Mouse (Mus musculus) MN1 (cell line): Measurements from ENCODE around the gene Abcb1b.
"Not testable (repeated sequence)": the region's sequence is repeated elsewhere in the genome, so short reads cannot be mapped to it uniquely, and the experiment has no call there.

ENCODE experiments used
- DNase-seq: peaks from one replicate; pipeline ENCODE4 v3.0.0-alpha.2; 2016; ENCODE audit warnings: low spot score

Abcb1b gene

DNA sequence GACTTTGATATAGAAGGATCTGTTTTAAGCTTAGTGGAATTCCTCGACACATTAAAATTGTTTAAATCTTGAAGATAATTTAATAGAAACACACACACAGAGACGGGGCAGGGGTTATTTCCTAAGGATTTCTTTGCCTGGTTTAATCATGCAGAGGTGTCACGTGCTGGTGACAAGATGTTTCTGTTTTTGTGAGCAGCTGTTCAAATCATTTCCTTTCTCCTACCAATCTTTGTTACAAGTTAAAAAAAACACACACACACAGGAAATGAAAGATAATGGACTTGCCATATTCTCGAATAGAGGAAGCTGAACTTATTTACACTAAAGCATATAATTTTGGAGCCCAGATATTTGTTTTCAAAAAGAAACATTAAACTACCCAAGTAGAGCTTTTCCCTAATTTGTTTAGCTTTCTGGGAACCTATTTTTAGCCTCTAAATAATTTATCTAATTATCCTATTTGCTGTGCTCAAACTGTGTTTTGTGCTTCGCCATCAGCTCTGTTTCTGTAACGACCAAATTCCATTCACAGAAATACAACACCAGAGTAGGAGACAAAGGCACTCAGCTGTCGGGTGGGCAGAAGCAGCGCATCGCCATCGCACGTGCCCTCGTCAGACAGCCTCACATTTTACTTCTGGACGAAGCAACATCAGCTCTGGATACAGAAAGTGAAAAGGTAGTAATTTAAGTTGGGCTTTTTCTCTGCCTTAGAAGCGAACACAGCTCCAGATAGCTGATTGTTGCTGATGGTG is 65.8 kb downstream of the Abcb1b start:
- DNase-seq = peak; percentile 33

DNA sequence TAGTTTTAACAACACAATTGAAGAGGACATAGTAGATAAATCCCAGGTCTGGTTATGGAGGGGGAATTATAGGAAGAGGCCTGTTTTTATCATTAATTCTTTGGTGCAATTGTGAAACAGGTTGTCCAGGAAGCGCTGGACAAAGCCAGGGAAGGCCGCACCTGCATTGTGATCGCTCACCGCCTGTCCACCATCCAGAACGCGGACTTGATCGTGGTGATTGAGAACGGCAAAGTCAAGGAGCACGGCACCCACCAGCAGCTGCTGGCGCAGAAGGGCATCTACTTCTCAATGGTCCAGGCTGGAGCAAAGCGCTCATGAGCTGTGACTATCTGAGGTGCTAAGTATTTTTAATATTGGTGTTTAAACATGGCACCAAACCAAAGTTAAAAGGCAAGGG is 67.7 kb downstream of the Abcb1b start:
- DNase-seq = not testable (repeated sequence)

DNA sequence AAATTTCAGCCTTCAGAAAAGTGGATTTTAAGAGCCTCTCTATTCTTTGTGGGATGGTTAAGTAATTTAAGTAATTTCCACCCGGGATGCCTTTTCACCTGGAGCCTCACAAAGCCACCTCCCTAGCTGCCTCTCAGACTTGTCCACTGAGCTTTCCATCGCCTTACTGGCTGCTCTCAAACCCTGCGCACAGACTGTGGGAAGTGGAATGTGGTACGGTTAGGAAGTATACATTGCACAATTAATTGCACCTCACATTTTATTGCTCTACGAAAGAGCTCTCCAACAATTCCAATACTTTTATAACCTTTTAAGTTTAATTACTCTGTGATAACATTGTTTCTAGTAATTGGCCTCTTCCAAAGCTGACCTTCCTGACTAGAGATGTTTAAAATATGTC is 68.4 kb downstream of the Abcb1b start:
- DNase-seq = no peak

GRCm38 (mm10) chr5:8868019-8868418 is 70.1 kb downstream of the Abcb1b start:
- peak; percentile 59 for DNase-seq

DNA sequence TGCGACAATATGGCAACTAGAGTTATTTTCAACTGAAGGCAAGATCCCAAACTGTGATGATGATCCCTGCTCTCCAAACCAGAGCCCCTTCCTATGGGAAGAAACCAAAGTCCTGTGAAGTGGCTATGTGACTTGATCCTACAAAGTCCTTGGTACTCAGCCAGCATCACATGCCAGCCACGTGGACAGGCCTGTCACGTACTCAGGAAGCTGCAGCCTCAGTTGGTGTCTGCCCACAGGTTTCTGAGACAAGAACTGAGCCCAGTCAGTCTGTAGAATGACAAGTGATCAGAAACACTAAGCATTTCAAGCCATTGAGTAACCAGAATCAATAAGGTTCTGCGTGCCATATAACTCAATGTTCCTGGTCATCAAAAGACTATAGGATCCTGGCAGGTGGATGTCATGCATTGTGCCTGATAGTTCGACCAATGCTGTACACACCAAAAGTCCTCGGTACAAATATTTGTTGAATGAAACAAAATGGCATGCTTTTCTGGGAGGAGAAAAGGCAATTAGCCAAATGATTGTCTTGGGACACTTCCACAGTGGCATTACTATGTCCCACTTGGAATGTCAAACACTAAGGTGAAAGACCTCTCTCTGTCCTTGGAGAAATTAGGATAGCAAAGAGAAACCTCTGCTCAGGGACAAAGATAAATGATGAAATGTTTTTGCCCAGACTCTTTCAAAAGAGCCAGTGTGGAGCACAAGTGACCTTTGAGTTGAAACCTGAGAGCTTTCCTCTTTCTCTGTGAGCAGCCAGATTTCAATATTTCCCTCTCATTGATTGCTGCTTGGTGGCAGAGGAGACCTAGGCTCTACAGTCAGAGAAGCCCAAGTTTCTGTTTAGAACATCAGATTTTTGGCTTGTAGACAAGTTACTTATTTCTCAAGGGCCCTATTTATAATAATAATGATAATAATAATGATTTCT is 75.3 kb downstream of the Abcb1b start:
- no peak for DNase-seq

DNA sequence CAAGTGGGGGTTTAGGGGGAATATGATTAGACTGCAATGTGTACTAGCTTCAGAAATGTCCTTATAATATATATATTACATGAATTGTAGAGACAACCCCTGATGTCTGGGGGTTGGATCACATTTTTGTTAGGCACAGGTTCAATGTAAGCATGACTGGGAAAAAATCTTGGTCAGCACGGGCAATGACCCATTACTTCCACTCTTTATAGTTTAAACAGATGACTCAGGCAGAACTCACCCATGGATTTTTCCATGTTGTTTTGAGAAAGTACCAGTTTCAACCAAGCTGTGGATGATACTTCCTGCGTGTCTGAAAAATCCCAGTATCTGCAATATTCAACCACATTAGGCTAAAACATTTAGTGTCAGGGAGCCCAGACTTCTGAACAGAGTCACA is 79.1 kb downstream of the Abcb1b start:
- DNase-seq = no peak

GRCm38 (mm10) chr5:8877800-8878199 is 79.9 kb downstream of the Abcb1b start:
- DNase-seq = no peak

GRCm38 (mm10) chr5:8885837-8886236 is 87.9 kb downstream of the Abcb1b start:
- no peak for DNase-seq

GRCm38 (mm10) chr5:8893300-8894103 is 95.6 kb downstream of the Abcb1b start, which contains the start of gene Abcb4:
Gene Abcb4 (plus strand): TSS chr5:8893717.
- peak; percentile 74 for DNase-seq

DNA sequence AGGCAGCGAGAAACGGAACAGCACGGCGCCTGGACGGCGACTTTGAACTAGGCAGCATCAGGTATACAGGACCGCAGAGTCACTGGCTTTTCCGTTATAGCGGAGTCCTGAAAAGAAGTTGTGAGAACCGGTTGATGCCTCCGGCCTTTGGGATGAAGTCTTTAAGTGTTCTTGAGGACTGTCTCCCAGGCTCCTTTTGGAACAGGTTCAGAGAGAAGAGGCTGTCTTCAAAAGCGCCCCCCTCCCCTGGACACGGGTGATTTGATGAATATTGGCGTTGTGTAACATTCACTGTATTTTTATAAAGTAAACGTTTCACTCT is 96.1 kb downstream of the Abcb1b start:
- DNase-seq = no peak

DNA sequence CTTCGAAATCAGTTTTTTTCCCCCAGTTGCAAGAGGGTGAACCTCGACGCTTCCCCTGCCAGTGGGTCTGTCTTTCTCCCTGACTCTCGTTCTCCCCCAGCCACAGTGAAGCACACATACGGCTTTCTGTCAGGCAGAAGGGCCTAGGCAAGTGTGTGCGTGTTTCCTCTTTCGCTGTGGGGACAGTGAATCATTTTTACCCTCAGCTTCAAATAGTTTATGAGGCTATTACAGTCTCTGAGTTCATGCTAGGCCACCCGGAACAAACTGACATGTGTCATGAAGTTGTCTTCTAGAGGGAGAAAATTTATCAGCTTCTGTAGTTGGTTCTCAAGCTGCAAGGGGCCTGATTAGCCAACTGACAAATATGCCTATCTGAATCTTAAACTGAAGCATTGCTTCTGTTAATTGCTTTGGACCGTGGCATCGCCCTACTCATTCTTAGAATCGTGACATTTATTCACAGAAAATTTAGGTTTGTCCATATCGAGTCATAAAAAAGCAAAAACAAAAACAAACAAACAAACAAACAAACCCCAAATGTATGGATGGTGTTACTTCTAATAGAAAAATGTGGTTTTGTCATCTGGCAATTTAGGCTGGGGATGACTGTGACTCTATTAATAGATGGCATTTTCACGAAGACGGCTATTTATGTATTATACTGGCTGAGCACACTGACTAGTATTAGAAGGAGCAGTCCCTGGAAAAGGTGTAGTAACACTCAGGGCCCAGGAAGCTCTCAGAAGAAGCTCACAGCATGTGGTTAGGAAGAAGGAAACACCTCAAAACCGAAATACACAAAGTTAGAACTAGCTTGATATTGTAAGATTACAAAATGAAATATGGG is 96.9 kb downstream of the Abcb1b start:
- no peak for DNase-seq

DNA sequence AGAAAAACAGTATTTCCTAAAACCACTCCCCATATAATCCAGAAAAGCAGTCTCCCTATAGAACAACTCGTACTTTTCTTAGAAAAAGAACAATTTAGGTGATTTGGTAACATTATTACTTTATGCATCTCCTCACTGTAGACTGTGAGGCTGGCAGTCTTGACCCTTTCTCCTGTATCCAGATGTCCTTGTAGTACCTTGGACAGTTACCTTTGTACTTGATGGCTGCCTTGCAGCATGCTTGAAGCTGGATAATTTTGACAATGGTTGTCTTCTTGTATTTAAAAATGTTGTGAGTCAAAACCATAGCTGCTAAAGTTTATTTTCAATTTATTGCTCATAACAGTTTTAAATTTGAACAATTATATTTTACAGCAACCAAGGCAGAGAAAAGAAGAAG is 98.3 kb downstream of the Abcb1b start:
- DNase-seq = no peak

- no peak for DNase-seq
Measured at GRCm38 (mm10) chr5:8898246-8898645, 100.3 kb downstream of the Abcb1b start.

DNA sequence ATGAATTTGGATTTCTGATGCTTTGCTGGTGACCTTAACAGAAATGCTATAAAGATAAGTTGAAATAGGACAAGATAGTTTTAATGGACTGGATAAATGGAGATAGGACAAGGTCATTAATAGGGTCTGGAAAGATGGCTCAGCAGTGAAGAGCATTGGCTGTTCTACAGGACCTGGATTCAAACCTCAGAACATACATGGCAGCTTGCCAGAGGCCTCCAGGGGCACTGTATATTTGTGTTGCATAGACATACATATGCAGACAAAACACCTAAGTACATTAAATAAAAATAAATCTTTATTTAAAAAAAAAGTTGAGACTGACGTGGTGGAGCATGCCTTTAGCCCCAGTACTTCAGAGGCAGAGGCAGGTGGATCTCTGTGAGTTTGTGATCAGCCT is 103.1 kb downstream of the Abcb1b start:
- DNase-seq = no peak

- no peak for DNase-seq
Measured at GRCm38 (mm10) chr5:8902141-8902817, 104.3 kb downstream of the Abcb1b start.

DNA sequence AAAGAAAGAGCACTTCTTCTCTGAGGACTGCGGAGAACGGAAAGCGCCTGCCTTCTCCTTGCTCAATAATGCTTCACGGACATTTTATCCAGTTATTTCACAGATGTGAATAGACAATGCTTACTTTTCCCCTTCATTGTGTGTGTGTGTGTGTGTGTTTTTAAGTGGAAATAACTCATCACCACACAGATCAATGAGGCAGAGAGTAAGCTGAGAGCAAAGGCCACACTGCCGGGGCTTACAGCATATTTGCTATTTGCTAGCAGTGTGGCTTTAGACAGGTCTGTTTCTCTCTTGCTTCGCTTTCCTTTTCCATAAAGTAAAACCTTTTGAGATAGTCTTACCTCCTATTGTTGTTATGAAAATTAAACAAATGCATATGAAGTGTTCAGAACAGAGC is 106.6 kb downstream of the Abcb1b start:
- no peak for DNase-seq

DNA sequence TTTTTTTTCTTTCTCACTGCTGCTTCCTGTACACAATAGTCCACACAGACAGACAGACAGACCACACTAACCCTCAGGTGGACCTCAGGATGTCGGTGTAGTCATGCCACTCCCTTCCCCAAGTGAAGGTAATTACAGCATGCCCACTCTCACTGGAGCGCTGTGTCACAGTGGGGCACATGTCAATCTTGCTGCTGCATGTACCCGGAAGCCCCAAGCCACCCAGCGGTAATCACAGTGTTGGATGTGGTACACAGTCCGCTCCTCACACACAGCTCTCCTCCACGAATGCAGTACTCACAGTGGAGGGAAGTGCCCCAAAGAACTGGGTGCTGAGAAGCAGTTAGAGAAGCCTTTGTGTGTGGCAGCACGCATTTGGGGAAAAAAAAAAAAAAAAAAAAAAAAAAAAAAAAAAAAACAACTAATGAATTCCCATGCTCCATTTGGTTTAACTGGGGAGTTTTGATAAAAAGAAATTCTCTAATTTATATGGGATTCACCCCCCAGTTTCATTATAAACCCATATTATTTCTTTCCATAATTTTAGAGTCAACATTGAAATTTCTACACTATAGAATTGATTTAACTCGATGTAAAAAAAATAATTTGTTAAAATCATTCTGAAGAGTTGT is 113.7 kb downstream of the Abcb1b start:
- no peak for DNase-seq
